Mouse (Mus musculus) megakaryocyte, embryonic 14.5 days (primary cell): ENCODE measurements around the gene Prss22.

Source experiments
- FLI1 ChIP-seq: IDR thresholded peaks from 2 replicates; pipeline ENCODE4 v1.6.1; 2012; ENCODE audit warnings: low read length, inconsistent platforms, mixed read lengths
- GATA1 ChIP-seq: IDR thresholded peaks from 3 replicates; pipeline ENCODE4 v1.6.1; 2012; ENCODE audit warnings: mixed read lengths, low read length, inconsistent platforms, borderline replicate concordance

GRCm38 (mm10) chr17:23961573-23962122 lies 36.3 kb downstream of the Prss22 start:
- TF ChIP-seq GATA1 = no peak
- no peak for TF ChIP-seq FLI1
